Mouse (Mus musculus): Measurements from ENCODE around the gene Rps21.

- TF ChIP-seq CTCF (IDR thresholded peaks at IDR 0.05; ENCODE audit: borderline replicate concordance, extremely low read depth, insufficient read depth, insufficient read length) (no peak), POLR2A (IDR thresholded peaks at IDR 0.05; ENCODE audit: borderline replicate concordance, extremely low read depth, insufficient read depth, insufficient read length, poor library complexity, severe bottlenecking) (no peak)
These were observed 20.2 kb upstream of the Rps21 start for GRCm38 (mm10) chr2:180236930-180237329.
